Mouse (Mus musculus): Measurements from ENCODE around the gene Gfra4. TPM values are rescaled to one million over a fixed set of nuclear protein-coding genes. Genes with fewer than 3 reads are reported as not detected.

The Gfra4 gene
- total RNA-seq, 1 experiment from 2014 or later, result not detected

DNA sequence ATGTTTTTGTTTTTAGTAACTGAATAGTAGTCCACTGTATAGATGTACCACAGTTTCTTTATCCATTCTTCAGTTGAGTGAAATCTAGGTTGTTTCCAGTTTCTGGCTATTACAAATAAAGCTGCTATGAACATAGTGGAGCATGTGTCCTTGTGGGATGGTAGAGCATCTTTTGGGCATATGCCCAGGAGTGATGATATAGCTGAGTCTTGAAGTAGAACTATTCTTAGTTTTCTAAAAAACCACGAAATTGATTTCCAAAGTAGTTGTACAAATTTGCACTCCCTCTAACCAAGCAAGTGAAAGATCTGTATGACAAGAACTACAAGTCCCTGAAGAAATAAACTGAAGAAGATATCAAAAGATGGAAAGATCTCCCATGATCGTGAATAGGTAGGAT lies 50.1 kb downstream of the Gfra4 start:
- no peak for ATAC-seq (replicated peaks; ENCODE audit: low read depth, poor library complexity, severe bottlenecking)

Other genes starting within 250 kb of the Gfra4 start
- 12.2 and 16.4 TPM in 2 replicates for gene 4930402H24Rik, start 136.7 kb downstream of the Gfra4 start, total RNA-seq (2017)
- 10.7 and 14.2 TPM in 2 replicates for gene Atrn, start 136.6 kb downstream of the Gfra4 start, total RNA-seq (2017)
- gene Adam33, start 20.7 kb upstream of the Gfra4 start, total RNA-seq (2017), result not detected in 2 replicates
- gene Siglec1, start 43.7 kb upstream of the Gfra4 start, total RNA-seq (2017), result under 0.01 TPM in 1 of 2 replicates, not detected in the other
- 0.92 and 0.96 TPM in 2 replicates for gene Hspa12b, start 84.2 kb upstream of the Gfra4 start, total RNA-seq (2017)
- not detected in 2 replicates for gene Gm11037, start 90.4 kb upstream of the Gfra4 start, total RNA-seq (2017)
- gene 1700037H04Rik, start 117.0 kb upstream of the Gfra4 start, total RNA-seq (2017), result 29.2 and 30.8 TPM in 2 replicates
- gene Cenpb, start 137.0 kb upstream of the Gfra4 start, total RNA-seq (2017), result 17.6 and 18.7 TPM in 2 replicates
- gene Cdc25b, start 143.9 kb upstream of the Gfra4 start, total RNA-seq (2017), result 13.3 and 15.8 TPM in 2 replicates
- gene Spef1, start 144.2 kb upstream of the Gfra4 start, total RNA-seq (2017), result 2.7 and 4.7 TPM in 2 replicates
- gene Ap5s1, start 164.0 kb upstream of the Gfra4 start, total RNA-seq (2017), result 2.4 and 2.6 TPM in 2 replicates
- gene Mavs, start 191.0 kb upstream of the Gfra4 start, total RNA-seq (2017), result 15.8 and 16.5 TPM in 2 replicates
- 57.3 and 72.4 TPM in 2 replicates for gene Pank2, start 219.4 kb upstream of the Gfra4 start, total RNA-seq (2017)

Data from common myeloid progenitor, adult 5-6 weeks (primary cell).